Mouse (Mus musculus) heart, postnatal 25 days (tissue): ENCODE results near the gene Lenep. TPM values are rescaled to one million over a fixed set of nuclear protein-coding genes. Genes with fewer than 3 reads are reported as not detected.

Experiments used
- DNase-seq: peaks from one replicate; pipeline ENCODE4 v3.0.0; 2022; ENCODE audit warnings: low spot score
- intact Hi-C: fragments of 180-260 bp; cut with DNase I; formaldehyde crosslinking; loops from one replicate; pipeline ENCODE4 v1.15.1; 2025
- total RNA-seq, 2 experiments: library from RNA; stranded (reverse); gene quantifications; 2 replicates each; pipeline ENCODE4 v1.2.3; 2021

Gene Lenep
- total RNA-seq, 2 experiments from 2014 or later, result 0.23 to 0.59 TPM

- DNase-seq, result no peak
- intact Hi-C loops, result no loop called here
Observed at GRCm38 (mm10) chr3:89381233-89381632, 21.4 kb downstream of the Lenep start.

GRCm38 (mm10) chr3:89380711-89381110 is 21.9 kb downstream of the Lenep start:
- intact Hi-C loops, result no loop called here
- DNase-seq, result no peak

GRCm38 (mm10) chr3:89380291-89380690 is 22.3 kb downstream of the Lenep start:
- DNase-seq, result no peak
- intact Hi-C loops, result no loop called here

- DNase-seq, result no peak
- intact Hi-C loops, result no loop called here
Observed at GRCm38 (mm10) chr3:89379388-89380131, 23.0 kb downstream of the Lenep start.

DNA sequence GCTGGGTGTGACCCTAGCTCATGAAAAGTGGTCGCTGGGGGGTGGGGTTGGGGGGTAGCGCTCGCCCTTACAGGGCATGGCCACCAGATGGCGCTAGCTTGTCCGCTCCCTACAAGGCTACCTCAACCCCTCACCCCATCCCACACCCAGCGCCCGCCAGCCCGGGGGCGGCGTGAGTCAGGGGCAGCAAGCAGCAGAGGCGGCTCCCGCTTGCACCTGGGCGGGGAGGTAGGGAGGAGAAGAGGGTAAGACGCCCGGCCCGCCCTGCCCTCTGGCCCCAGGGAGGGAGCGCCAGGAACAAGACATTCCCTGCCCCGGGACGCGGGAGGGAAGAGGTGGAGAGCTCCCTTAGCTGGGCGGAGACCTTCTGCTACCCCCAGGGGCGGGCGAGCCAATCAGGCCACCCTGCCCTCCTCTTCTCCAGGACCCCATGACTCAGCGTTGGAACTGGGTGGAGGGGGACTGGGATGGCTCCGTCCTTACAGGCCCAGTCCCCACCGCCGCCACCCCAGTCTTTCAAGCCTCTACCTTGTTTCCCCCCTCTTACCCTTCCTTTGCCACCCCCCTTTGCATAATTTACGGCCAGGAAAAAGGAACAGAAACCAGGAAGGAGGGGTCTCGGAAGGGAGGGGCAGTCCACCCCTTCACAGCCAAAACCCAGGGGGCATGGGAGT is 24.1 kb downstream of the Lenep start:
- DNase-seq, result peak; percentile 76
- intact Hi-C loops, result loop anchor here (1.0 kb wide), 1 partner anchor 106 kb away; no protein-coding TSS in a partner anchor

DNA sequence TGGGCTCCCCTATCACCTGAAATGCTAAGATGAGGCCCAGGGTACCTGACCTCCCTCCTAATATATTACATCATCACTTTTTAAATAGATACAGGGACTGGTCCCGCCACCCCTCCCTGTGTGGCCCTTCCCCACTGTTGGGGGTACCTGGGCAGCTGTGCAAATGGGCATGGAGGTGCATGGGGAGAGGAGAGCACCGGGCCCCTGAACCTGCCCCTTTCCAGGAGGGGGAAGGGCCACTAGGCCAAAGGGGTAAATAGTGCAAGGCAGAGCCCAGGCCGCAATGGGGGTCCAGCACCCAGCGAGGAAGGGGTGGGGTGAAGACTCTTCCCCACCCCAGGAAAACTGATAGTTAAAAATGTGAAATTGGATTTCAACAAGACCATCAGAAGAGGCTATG is 24.8 kb downstream of the Lenep start:
- intact Hi-C loops, result loop anchor here (1.0 kb wide), 1 partner anchor 106 kb away; no protein-coding TSS in a partner anchor
- DNase-seq, result no peak

DNA sequence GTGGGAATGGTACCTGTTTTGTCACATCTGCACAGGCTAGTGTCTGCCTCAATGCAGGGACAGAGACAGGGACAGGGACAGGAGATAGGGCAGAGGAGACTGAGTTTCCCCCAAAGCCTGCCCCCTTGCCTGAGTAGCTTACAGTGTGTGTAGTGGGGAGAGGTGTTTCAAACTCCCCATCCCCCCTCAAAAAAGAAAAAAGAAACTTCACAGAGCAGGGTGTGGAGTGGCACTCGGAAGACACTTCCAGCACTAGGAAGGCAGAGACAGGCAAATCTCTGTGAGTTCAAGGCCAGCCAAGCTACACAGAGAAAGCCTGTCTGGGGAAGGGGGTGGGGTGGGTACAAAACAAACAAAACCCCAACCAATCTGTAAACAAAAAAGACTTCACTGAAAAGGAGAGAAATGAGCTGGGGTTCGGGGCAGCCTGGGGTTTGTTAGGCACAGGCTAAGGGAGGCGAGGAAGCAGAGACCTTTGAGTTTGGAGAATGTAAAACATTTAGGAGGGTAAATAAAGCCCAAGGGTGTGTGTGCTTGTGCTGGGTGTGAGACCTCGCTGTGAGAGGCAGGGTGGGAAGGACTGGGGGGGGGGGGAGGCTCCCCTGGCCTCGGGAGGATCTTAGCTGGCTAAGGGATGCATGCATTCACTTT is 28.9 kb downstream of the Lenep start:
- DNase-seq, result no peak
- intact Hi-C loops, result no loop called here

DNA sequence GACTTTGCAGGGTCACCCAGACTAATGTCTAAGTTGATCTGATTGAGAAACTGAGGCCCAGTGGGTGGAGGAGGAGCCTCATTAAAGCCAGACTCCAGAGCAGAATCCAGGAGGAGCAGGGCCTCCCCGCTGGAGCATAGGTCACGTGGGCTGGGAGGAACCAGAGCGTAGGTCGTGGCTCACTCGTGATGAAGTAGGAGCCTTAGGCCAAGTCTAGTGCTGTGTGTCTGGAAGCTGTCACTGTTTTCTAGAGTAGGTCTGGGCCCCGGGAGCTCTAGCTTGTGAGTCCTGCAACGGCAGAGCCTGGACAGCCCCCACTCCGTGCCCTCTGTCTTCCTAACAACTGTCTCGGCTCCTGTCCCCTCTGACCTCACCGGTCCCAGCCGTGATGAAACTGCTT is 35.3 kb downstream of the Lenep start:
- intact Hi-C loops, result no loop called here
- no peak for DNase-seq

DNA sequence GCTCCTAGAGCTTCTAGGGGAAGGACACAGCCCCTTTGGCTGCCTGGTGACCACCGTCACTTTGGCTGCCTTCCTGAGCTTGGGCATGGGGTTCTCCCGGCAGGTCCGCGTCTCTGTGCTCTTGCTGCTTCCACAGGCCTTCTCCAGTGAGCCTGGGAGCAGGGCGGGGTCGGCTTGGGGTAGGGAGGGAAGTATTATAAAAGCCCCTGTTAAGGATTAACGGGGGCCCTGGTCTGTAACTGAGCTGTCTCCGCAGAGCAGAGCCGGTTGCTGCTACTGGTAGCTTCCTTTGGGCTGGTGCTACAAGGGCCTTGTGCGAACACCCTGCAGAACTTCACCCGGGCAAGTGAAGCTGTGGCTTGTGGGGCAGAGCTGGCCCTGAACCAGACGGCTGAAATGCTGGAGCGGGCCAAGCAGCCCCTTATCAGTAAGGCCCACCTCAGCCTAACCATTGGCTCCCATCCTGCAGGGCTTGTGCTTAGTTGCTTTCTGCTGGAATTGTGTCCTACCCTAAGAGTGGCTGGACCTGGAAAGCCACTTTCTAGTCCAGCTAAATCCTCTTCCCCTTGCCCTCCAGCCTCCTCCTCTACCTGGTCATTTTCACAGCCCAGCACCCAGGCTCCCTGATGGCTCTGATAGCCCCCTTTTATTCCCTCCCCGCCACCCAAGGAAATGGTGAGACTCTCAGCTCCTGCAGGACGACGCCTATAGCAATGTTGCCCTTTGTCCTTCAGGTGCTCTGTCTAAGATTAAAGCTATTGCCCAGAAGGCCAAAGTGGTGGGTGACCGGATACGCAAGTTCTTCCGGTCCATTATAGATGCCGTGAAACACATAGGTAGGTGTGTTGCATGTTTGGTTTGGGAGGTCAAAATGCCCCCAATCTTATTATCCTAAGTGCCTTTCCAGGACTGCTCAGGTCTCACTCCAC is 36.8 kb downstream of the Lenep start:
- intact Hi-C loops, result no loop called here
- DNase-seq, result no peak

DNA sequence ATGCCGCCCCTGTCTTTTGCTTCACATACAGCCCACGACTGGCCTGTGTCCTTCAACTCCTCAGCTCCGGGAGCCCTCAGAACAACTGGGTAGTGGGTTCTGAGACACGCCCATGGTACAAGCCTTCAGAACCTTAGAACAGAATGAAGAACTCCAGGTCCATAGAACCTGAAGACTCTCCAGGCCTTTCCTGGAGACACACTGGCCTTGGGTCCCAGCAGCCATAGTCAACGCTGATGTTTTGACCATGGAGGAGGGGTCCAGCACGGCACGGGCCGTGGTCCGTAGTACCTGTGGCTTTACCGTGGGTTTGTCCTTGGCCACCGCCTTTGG is 37.5 kb downstream of the Lenep start, which contains the start of gene Dcst1:
Gene Dcst1 (minus strand): TSS at position 101 of the 333 bp plus-strand sequence.
- intact Hi-C loops, result no loop called here

DNA sequence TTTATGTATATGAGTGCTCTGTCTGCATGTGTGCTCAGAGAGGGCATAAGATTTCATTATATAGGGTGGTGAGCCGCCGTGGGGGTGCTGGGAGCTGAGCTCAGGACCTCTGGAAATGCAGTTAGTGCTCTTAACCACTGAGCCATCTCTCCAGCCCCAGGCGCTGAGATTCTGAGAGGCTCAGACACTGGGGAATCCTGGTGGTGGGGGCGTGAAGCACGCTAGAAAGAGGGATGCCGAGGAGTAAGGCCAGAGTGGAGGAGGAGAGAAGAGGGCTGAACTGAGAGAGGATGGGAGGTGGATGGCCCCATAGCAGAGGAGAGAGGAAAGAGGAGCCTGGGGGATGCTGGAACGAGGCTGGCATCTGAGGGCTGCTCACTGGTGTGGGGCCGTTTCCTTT is 38.0 kb downstream of the Lenep start:
- no peak for DNase-seq
- intact Hi-C loops, result no loop called here

More for the DNA sequence above, 37.5 kb downstream of the Lenep start, which contains the start of gene Dcst1:
- DNase-seq, result no peak

GRCm38 (mm10) chr3:89361675-89362074 is 40.9 kb downstream of the Lenep start, which contains the start of gene Dcst2:
Gene Dcst2 (plus strand): TSS chr3:89361975.
- no peak for DNase-seq
- intact Hi-C loops, result no loop called here

GRCm38 (mm10) chr3:89360237-89360636 is 42.4 kb downstream of the Lenep start:
- intact Hi-C loops, result no loop called here
- DNase-seq, result no peak

DNA sequence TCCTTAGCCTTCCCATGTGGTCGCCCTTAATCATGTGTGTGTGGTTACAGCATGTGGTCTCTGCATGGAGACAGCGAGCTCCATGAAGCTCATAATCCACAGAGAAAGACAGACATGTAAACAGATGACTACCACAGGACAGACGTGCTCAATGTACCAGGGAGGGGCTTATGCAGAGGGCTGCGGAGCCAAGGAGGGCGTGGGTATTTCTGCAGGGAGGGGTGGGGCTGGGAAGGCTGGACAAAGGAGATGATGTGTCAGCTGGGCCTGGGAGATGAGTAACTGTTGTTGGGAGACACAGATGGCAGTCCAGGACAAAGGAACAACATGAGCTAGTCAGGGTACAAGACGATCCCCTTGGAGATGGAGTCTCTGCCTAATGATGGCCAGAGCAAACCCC is 43.0 kb downstream of the Lenep start:
- intact Hi-C loops, result no loop called here
- DNase-seq, result no peak

DNA sequence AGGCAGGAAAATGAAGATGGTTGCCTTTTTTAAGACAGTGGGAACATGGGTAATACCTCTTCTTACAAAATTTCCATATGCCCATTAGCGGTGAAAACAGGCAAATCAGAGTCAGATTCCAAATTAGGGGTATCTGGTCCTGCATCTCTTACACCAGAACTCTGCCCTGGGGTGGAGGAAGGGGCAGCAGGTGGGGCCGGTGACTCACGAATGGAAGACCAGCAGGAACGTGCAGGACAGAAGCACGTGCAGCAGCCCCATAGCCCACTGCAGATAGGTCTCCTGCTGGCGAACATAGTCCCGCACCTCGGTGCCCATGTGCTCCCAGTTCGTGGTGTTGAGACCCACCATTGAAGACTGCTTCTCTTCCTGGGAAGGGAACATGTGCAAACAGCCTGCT is 46.6 kb downstream of the Lenep start:
- no peak for DNase-seq
- intact Hi-C loops, result no loop called here

- no peak for DNase-seq
- intact Hi-C loops, result no loop called here
Observed at GRCm38 (mm10) chr3:89355512-89355902, 47.1 kb downstream of the Lenep start.

- intact Hi-C loops, result loop anchor here (1.0 kb wide), 2 partner anchors 15 to 39 kb away; no protein-coding TSS in a partner anchor
- peak; percentile 74 for DNase-seq
Observed at GRCm38 (mm10) chr3:89354816-89355511, 47.6 kb downstream of the Lenep start.

DNA sequence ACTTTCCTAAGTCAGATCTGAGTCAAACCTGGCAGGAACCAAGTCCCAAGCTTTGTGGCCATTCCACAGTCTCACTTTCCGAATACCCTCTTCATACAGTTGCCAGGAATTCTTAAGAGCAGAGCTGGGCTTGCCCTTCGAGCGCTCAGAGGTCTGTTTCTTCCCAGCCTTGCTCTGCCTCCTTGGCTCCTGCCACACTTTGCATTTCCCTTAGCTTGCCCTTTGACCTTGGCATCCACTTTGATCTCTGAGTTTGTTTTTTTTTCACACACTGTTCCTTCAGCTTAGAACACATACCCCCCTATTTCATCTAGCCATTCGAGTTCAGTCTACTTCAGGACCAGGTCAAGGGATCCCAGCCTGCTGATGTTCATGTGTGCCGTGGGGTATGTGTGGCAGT is 51.3 kb downstream of the Lenep start:
- DNase-seq, result no peak
- intact Hi-C loops, result no loop called here
